In genomic region chr6:15130142-15130541, GRCm38 (mm10) we compare ENCODE assay signal across 19 mouse cellular contexts.
"Had no signal": no experiment of that assay in that cellular context is flagged by ENCODE, and none has a peak within 500 bp of the region (broad histone marks: within the 10 kb centered on the region; RNA-seq: fewer than 3 reads in every experiment).

No protein-coding gene starts in this region.

- ATAC-seq: midbrain, embryonic 16.5 days had no signal

- H3K4me1 ChIP-seq: midbrain, embryonic 10.5 days; midbrain, embryonic 12.5 days; neural tube, embryonic 13.5 days; neural tube, embryonic 15.5 days had no signal

- H3K27ac ChIP-seq: midbrain, embryonic 10.5 days; midbrain, embryonic 12.5 days; neural tube, embryonic 13.5 days; neural tube, embryonic 15.5 days had no signal

- H3K4me3 ChIP-seq: midbrain, embryonic 10.5 days; midbrain, embryonic 12.5 days; myocyte; neural tube, embryonic 13.5 days; neural tube, embryonic 15.5 days had no signal

- H3K27me3 ChIP-seq: midbrain, embryonic 12.5 days; neural tube, embryonic 13.5 days; neural tube, embryonic 15.5 days had no signal

- H3K4me2 ChIP-seq: lung, embryonic 14.5 days; midbrain, embryonic 12.5 days; neural tube, embryonic 13.5 days; neural tube, embryonic 15.5 days had no signal

- H3K9me3 ChIP-seq: midbrain, embryonic 10.5 days; midbrain, embryonic 12.5 days; neural tube, embryonic 13.5 days; neural tube, embryonic 15.5 days had no signal

- H3K36me3 ChIP-seq: midbrain, embryonic 10.5 days; midbrain, embryonic 12.5 days; neural tube, embryonic 13.5 days; neural tube, embryonic 15.5 days had no signal

- DNase-seq: lung, adult 18-20 months; lung, embryonic 14.5 days; lung, postnatal 10 days; lung, postnatal 4 days; midbrain, embryonic 14.5 days; retina, postnatal 1 day; right cerebral cortex, adult 18-20 months; right cerebral cortex, postnatal 25 days; right cerebral cortex, postnatal 4 days; spleen, adult 18-20 months; thymus, adult 18-20 months; thymus, postnatal 14 days; thymus, postnatal 36 days had no signal

- H3K9ac ChIP-seq: lung, embryonic 14.5 days; midbrain, embryonic 12.5 days; neural tube, embryonic 13.5 days; neural tube, embryonic 15.5 days had no signal
